13 mouse cellular contexts compared by ENCODE assay signal in genomic region chr10:100356841-100357240, GRCm38 (mm10). TPM values are rescaled to one million over a fixed set of nuclear protein-coding genes. Genes with fewer than 3 reads are reported as not detected.
DNase-seq lines count a peak whose midpoint lies in the region.
"Not testable (repeated sequence)": the region's sequence is repeated elsewhere in the genome, so short reads cannot be mapped to it uniquely, and the experiment has no call there.
"Had no signal": no experiment of that assay in that cellular context is flagged by ENCODE, and none has a peak within 500 bp of the region (broad histone marks: within the 10 kb centered on the region; RNA-seq: fewer than 3 reads in every experiment).

No protein-coding gene starts in this region.

- intact Hi-C loops in heart, postnatal 14 days (cut with DNase I), result not testable (repeated sequence)

- DNase-seq in adrenal gland, adult 8-10 months, result peak; percentile 0
- DNase-seq in frontal cortex, postnatal 25 days (ENCODE audit: low spot score in 2 of 2), result peak; percentile 3 to 6
- DNase-seq in heart, postnatal 14 days, result peak; percentile 2 to 9
- DNase-seq in kidney, postnatal 36 days, result peak; percentile 0 to 3
- peak; percentile 1 to 6 for DNase-seq in left cerebral cortex, adult 8-10 months (ENCODE audit: low spot score in 2 of 2)
- DNase-seq in ovary, adult 18-20 months (ENCODE audit: low spot score), result peak; percentile 16
- DNase-seq in spleen, postnatal 14 days (ENCODE audit: low spot score in 2 of 2), result peak; percentile 1 to 11
- peak; percentile 0 to 2 for DNase-seq in urinary bladder, adult 18-20 months (ENCODE audit: low spot score in 2 of 2)

RNA-seq across cellular contexts. Expression of gene Gm4307, which starts 4.3 kb away (rescaled TPM):
- not detected for total RNA-seq in adrenal gland, adult 8-10 months (2022)
- total RNA-seq in heart, postnatal 14 days (2021), result not detected
- not detected for total RNA-seq in left cerebral cortex, adult 8-10 months (2022)
- total RNA-seq: common myeloid progenitor, adult 5-6 weeks; G1E; gastrocnemius, adult 18-20 months; megakaryocyte, adult 5-6 weeks; midbrain, postnatal 0 days had no signal

RNA-seq across cellular contexts. Expression of gene Gm4305, which starts 5.9 kb away (rescaled TPM):
- total RNA-seq in adrenal gland, adult 8-10 months (2022), result not detected
- total RNA-seq in heart, postnatal 14 days (2021), result not detected
- not detected for total RNA-seq in left cerebral cortex, adult 8-10 months (2022)
- total RNA-seq: common myeloid progenitor, adult 5-6 weeks; G1E; gastrocnemius, adult 18-20 months; megakaryocyte, adult 5-6 weeks; midbrain, postnatal 0 days had no signal

RNA-seq across cellular contexts. Expression of gene Gm4303, which starts 11.1 kb away (rescaled TPM):
- total RNA-seq in adrenal gland, adult 8-10 months (2022), result not detected
- not detected for total RNA-seq in heart, postnatal 14 days (2021)
- total RNA-seq in left cerebral cortex, adult 8-10 months (2022), result not detected
- total RNA-seq: common myeloid progenitor, adult 5-6 weeks; G1E; gastrocnemius, adult 18-20 months; megakaryocyte, adult 5-6 weeks; midbrain, postnatal 0 days had no signal

RNA-seq across cellular contexts. Expression of gene Gm4302, which starts 16.2 kb away (rescaled TPM):
- not detected for total RNA-seq in adrenal gland, adult 8-10 months (2022)
- total RNA-seq in heart, postnatal 14 days (2021), result not detected
- total RNA-seq in left cerebral cortex, adult 8-10 months (2022), result not detected
- total RNA-seq: common myeloid progenitor, adult 5-6 weeks; G1E; gastrocnemius, adult 18-20 months; megakaryocyte, adult 5-6 weeks had no signal

RNA-seq across cellular contexts. Expression of gene Gm4301, which starts 21.4 kb away (rescaled TPM):
- total RNA-seq in adrenal gland, adult 8-10 months (2022), result not detected
- total RNA-seq in heart, postnatal 14 days (2021), result not detected
- not detected for total RNA-seq in left cerebral cortex, adult 8-10 months (2022)
- total RNA-seq: common myeloid progenitor, adult 5-6 weeks; G1E; gastrocnemius, adult 18-20 months; megakaryocyte, adult 5-6 weeks; midbrain, postnatal 0 days had no signal

Comparison
In these comparisons a context has a peak if more than half of its experiments do, and no peak if none do; other contexts are left out.
1. Peak in every context shown above with its lines: DNase-seq.